Mouse (Mus musculus) ES-Bruce4 (cell line): ENCODE data around the gene Isg20l2. TPM values are rescaled to one million over a fixed set of nuclear protein-coding genes. Genes with fewer than 3 reads are reported as not detected.

Source experiments
- H3K27ac ChIP-seq: 2 replicates; pipeline ENCODE4 v1.5.1; 2012; ENCODE audit warnings: low read length, inconsistent platforms; ENCODE audit not compliant: insufficient read depth
- H3K27me3 ChIP-seq: 2 replicates; pipeline ENCODE4 v1.6.1; 2012; ENCODE audit warnings: mild to moderate bottlenecking, low read length, inconsistent platforms; ENCODE audit not compliant: control insufficient read depth, poor library complexity, insufficient read depth, severe bottlenecking
- H3K36me3 ChIP-seq: 2 replicates; pipeline ENCODE4 v1.6.1; 2012; ENCODE audit warnings: inconsistent platforms, mild to moderate bottlenecking, low read length, moderate library complexity; ENCODE audit not compliant: control insufficient read depth, poor library complexity, insufficient read depth, severe bottlenecking
- H3K4me1 ChIP-seq: one replicate; pipeline ENCODE4 v1.8.1; 2011; ENCODE audit warnings: low read length; ENCODE audit not compliant: control insufficient read depth, insufficient read depth
- H3K4me3 ChIP-seq: 2 replicates; pipeline ENCODE4 v1.5.1; 2011; ENCODE audit warnings: low read depth, mild to moderate bottlenecking, low read length
- H3K9ac ChIP-seq: 2 replicates; pipeline ENCODE4 v1.6.1; 2012; ENCODE audit warnings: low read depth, mild to moderate bottlenecking, inconsistent platforms; ENCODE audit not compliant: poor library complexity, severe bottlenecking
- H3K9me3 ChIP-seq: replicated peaks from 2 replicates; pipeline ENCODE4 v1.6.1; 2012; ENCODE audit warnings: mild to moderate bottlenecking, low read length, inconsistent platforms; ENCODE audit not compliant: control insufficient read depth, poor library complexity, insufficient read depth, severe bottlenecking
- CTCF ChIP-seq: IDR thresholded peaks from one replicate; pipeline ENCODE4 v1.8.1; 2011; ENCODE audit warnings: low read depth, low read length
- EP300 ChIP-seq: IDR thresholded peaks from 2 replicates; pipeline ENCODE4 v1.6.1; 2011; ENCODE audit warnings: low read depth, low read length; ENCODE audit not compliant: insufficient read depth
- POLR2A ChIP-seq: IDR thresholded peaks from one replicate; pipeline ENCODE4 v1.8.1; 2011; ENCODE audit warnings: low read length; ENCODE audit not compliant: insufficient read depth
- polyA plus RNA-seq: library from polyadenylated mRNA; stranded (reverse); fragments of >200 nt; gene quantifications from 2 replicates; pipeline ENCODE4 v1.2.4, GENCODE M21; 2011; ENCODE audit warnings: low read depth; ENCODE audit not compliant: missing spikeins, insufficient read depth, insufficient read length

Gene Isg20l2
- polyA plus RNA-seq, 1 experiment: 64.3 TPM

- no peaks in the 10 kb centered on the region for H3K9me3 ChIP-seq
- TF ChIP-seq CTCF: no peak
- TF ChIP-seq EP300: no peak
- no peak for TF ChIP-seq POLR2A
- H3K27ac ChIP-seq: no peak overlapping the region
- peaks cover 3% of the 10 kb centered on the region for H3K4me1 ChIP-seq
- H3K27me3 ChIP-seq: 0 out of 2 replicates have a peak, but pooled peaks cover 5% of the 10 kb centered on the region
- H3K9ac ChIP-seq: no peak overlapping the region
- H3K4me3 ChIP-seq: no peak overlapping the region
- H3K36me3 ChIP-seq: no peaks in the 10 kb centered on the region
Measured at GRCm38 (mm10) chr3:87980728-87981127, 50.6 kb downstream of the Isg20l2 start.

GRCm38 (mm10) chr3:87981214-87981760 lies 51.2 kb downstream of the Isg20l2 start:
- H3K4me3 ChIP-seq: no peak overlapping the region
- no peak overlapping the region for H3K9ac ChIP-seq
- no peak overlapping the region for H3K27ac ChIP-seq
- H3K9me3 ChIP-seq: no peaks in the 10 kb centered on the region
- 0 out of 2 replicates have a peak, but pooled peaks cover 5% of the 10 kb centered on the region for H3K27me3 ChIP-seq
- TF ChIP-seq CTCF: no peak
- TF ChIP-seq EP300: no peak
- no peak for TF ChIP-seq POLR2A
- no peaks in the 10 kb centered on the region for H3K36me3 ChIP-seq
- H3K4me1 ChIP-seq: peaks cover 3% of the 10 kb centered on the region

- no peak overlapping the region for H3K4me3 ChIP-seq
Measured at GRCm38 (mm10) chr3:87981894-87982835, 52.1 kb downstream of the Isg20l2 start.

GRCm38 (mm10) chr3:87982836-87983601 lies 52.9 kb downstream of the Isg20l2 start:
- Histone ChIP-seq H3K4me3 (no peak overlapping the region), H3K4me1 (peaks cover 3% of the 10 kb centered on the region), H3K27me3 (no peaks in the 10 kb centered on the region), H3K9ac (no peak overlapping the region), H3K9me3 (no peaks in the 10 kb centered on the region), H3K27ac (no peak overlapping the region), H3K36me3 (no peaks in the 10 kb centered on the region)
- TF ChIP-seq CTCF (no peak), EP300 (peak; percentile 5; the same call in 1 of the 2 replicates), POLR2A (no peak)

More at GRCm38 (mm10) chr3:87981894-87982835, 52.1 kb downstream of the Isg20l2 start:
- Histone ChIP-seq H3K27ac (no peak overlapping the region), H3K36me3 (no peaks in the 10 kb centered on the region), H3K4me1 (peaks cover 3% of the 10 kb centered on the region), H3K9me3 (no peaks in the 10 kb centered on the region), H3K9ac (no peak overlapping the region), H3K27me3 (0 out of 2 replicates have a peak, but pooled peaks cover 5% of the 10 kb centered on the region)
- TF ChIP-seq POLR2A (no peak), EP300 (no peak), CTCF (no peak)

- H3K9ac ChIP-seq: no peak overlapping the region
- no peaks in the 10 kb centered on the region for H3K36me3 ChIP-seq
- H3K4me1 ChIP-seq: peaks cover 3% of the 10 kb centered on the region
- no peak overlapping the region for H3K27ac ChIP-seq
- no peaks in the 10 kb centered on the region for H3K27me3 ChIP-seq
- no peak for TF ChIP-seq CTCF
- no peak for TF ChIP-seq EP300
- no peak for TF ChIP-seq POLR2A
- H3K9me3 ChIP-seq: no peaks in the 10 kb centered on the region
- H3K4me3 ChIP-seq: no peak overlapping the region
Measured at GRCm38 (mm10) chr3:87983627-87984026, 53.5 kb downstream of the Isg20l2 start.
